Comparison of ENCODE assay signal across 13 mouse cellular contexts in the genomic region with DNA sequence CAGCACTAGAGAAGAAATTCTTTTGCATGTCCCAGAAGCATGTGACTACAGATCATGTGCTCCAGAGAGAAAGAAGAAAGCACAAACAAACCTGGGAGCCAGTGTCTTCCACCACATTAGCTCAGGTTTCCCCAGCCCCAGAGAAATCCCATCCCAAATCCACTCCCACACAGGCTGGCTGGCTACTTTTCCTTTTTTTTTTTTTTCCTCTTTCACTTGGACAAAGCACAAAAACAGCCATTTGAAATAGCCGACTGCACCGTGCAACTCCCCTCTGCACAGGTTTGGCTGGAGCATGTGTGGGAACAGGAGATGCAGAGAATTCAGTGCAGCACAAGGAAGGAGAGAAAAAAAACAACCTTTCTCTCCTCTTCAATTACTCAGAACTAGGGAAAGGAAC.
DNase-seq lines count a peak whose midpoint lies in the region; ATAC-seq lines count a peak whose summit lies in the region.
"Had no signal": no experiment of that assay in that cellular context is flagged by ENCODE, and none has a peak within 500 bp of the region (broad histone marks: within the 10 kb centered on the region; RNA-seq: fewer than 3 reads in every experiment).

No protein-coding gene starts in this region.

- peaks cover 67% of the 10 kb centered on the region for H3K27me3 ChIP-seq in limb, embryonic 13.5 days
- H3K27me3 ChIP-seq in limb, embryonic 10.5 days (ENCODE audit: low read depth, poor library complexity, severe bottlenecking), result peaks cover 38% of the 10 kb centered on the region; the same call in 1 of the 2 replicates
- no peaks in the 10 kb centered on the region for H3K27me3 ChIP-seq in forebrain, embryonic 16.5 days (replicated peaks; ENCODE audit: control insufficient read depth, insufficient read depth, low read length)
- H3K27me3 ChIP-seq in neural tube, embryonic 13.5 days, result peaks cover 5% of the 10 kb centered on the region; the same call in 1 of the 2 replicates
- H3K27me3 ChIP-seq: intestine, embryonic 15.5 days; stomach, embryonic 15.5 days had no signal

- 38% methylated on average over 2 of the region's 2 CpGs for WGBS in limb, embryonic 13.5 days
- 76% methylated on average over 2 of the region's 2 CpGs for WGBS in limb, embryonic 10.5 days
- 4% methylated on average over 2 of the region's 2 CpGs for WGBS in forebrain, embryonic 16.5 days
- 17% methylated on average over 2 of the region's 2 CpGs for WGBS in neural tube, embryonic 13.5 days

- 0 out of 2 replicates have a peak overlapping the region, but pooled peaks have one; percentile 7 for H3K4me2 ChIP-seq in limb, embryonic 13.5 days (replicated peaks)
- no peak overlapping the region for H3K4me2 ChIP-seq in forebrain, embryonic 16.5 days (ENCODE audit: low read length)
- peak overlapping the region; percentile 22; the same call in 1 of the 2 replicates for H3K4me2 ChIP-seq in neural tube, embryonic 13.5 days
- H3K4me2 ChIP-seq: intestine, embryonic 15.5 days; stomach, embryonic 15.5 days had no signal

- DNase-seq in frontal cortex, postnatal 25 days (ENCODE audit: low spot score in 2 of 2), result no peak
- DNase-seq in limb, embryonic 10.5 days (ENCODE audit: low spot score), result no peak
- no peak for DNase-seq in left cerebral cortex, adult 8-10 months (ENCODE audit: low spot score in 2 of 2)
- no peak for DNase-seq in testis, postnatal 10 days (ENCODE audit: low spot score)
- DNase-seq: liver; right cerebral cortex, postnatal 14 days had no signal

- no peak overlapping the region for H3K27ac ChIP-seq in limb, embryonic 13.5 days
- no peak overlapping the region for H3K27ac ChIP-seq in limb, embryonic 10.5 days
- H3K27ac ChIP-seq in forebrain, embryonic 16.5 days (ENCODE audit: low read length), result peak overlapping the region; percentile 63
- H3K27ac ChIP-seq in neural tube, embryonic 13.5 days (replicated peaks), result peak overlapping the region; percentile 79
- H3K27ac ChIP-seq: intestine, embryonic 15.5 days; stomach, embryonic 15.5 days had no signal

- no peak overlapping the region for H3K4me3 ChIP-seq in limb, embryonic 13.5 days
- H3K4me3 ChIP-seq in limb, embryonic 10.5 days, result no peak overlapping the region
- no peak overlapping the region for H3K4me3 ChIP-seq in forebrain, embryonic 16.5 days (replicated peaks; ENCODE audit: low read length)
- H3K4me3 ChIP-seq in neural tube, embryonic 13.5 days, result no peak overlapping the region
- H3K4me3 ChIP-seq: intestine, embryonic 15.5 days; stomach, embryonic 15.5 days had no signal

- no peaks in the 10 kb centered on the region for H3K36me3 ChIP-seq in limb, embryonic 13.5 days
- 0 out of 2 replicates have a peak, but pooled peaks cover 2% of the 10 kb centered on the region for H3K36me3 ChIP-seq in limb, embryonic 10.5 days
- H3K36me3 ChIP-seq in forebrain, embryonic 16.5 days (ENCODE audit: control insufficient read depth, insufficient read depth), result no peaks in the 10 kb centered on the region
- H3K36me3 ChIP-seq in neural tube, embryonic 13.5 days, result no peaks in the 10 kb centered on the region
- H3K36me3 ChIP-seq: G1E; intestine, embryonic 15.5 days; stomach, embryonic 15.5 days had no signal

- peak; percentile 66 for ATAC-seq in frontal cortex, adult (ENCODE audit: low TSS enrichment)
- ATAC-seq in limb, embryonic 13.5 days (ENCODE audit: low FRiP score, low read depth), result 0 out of 2 replicates have a peak, but pooled peaks have one; percentile 33
- ATAC-seq in forebrain, embryonic 16.5 days, result peak; percentile 21; the same call in 1 of the 2 replicates
- ATAC-seq in neural tube, embryonic 13.5 days (ENCODE audit: low read depth), result peak; percentile 49

- H3K4me1 ChIP-seq in limb, embryonic 13.5 days, result peaks cover 31% of the 10 kb centered on the region
- peaks cover 47% of the 10 kb centered on the region for H3K4me1 ChIP-seq in limb, embryonic 10.5 days
- peaks cover 53% of the 10 kb centered on the region for H3K4me1 ChIP-seq in forebrain, embryonic 16.5 days (replicated peaks; ENCODE audit: control insufficient read depth, insufficient read depth, low read length)
- peaks cover 69% of the 10 kb centered on the region for H3K4me1 ChIP-seq in neural tube, embryonic 13.5 days (replicated peaks)

- H3K9me3 ChIP-seq in limb, embryonic 13.5 days, result no peaks in the 10 kb centered on the region
- H3K9me3 ChIP-seq in limb, embryonic 10.5 days (replicated peaks), result no peaks in the 10 kb centered on the region
- H3K9me3 ChIP-seq in forebrain, embryonic 16.5 days (ENCODE audit: control insufficient read depth, low read length), result no peaks in the 10 kb centered on the region
- H3K9me3 ChIP-seq in neural tube, embryonic 13.5 days, result no peaks in the 10 kb centered on the region
- H3K9me3 ChIP-seq: intestine, embryonic 15.5 days; stomach, embryonic 15.5 days had no signal

- H3K9ac ChIP-seq in limb, embryonic 13.5 days, result no peak overlapping the region
- H3K9ac ChIP-seq in forebrain, embryonic 16.5 days (replicated peaks; ENCODE audit: low read depth, low read length), result no peak overlapping the region
- H3K9ac ChIP-seq in neural tube, embryonic 13.5 days, result no peak overlapping the region
- H3K9ac ChIP-seq: intestine, embryonic 15.5 days; stomach, embryonic 15.5 days had no signal

Comparison
In these comparisons a context has a peak if more than half of its experiments do, and no peak if none do; other contexts are left out.
1. H3K27ac ChIP-seq: peak in forebrain, embryonic 16.5 days (single experiment) and neural tube, embryonic 13.5 days (single experiment); none in limb, embryonic 13.5 days (single experiment) and limb, embryonic 10.5 days (single experiment).
2. Peak in every context shown above with its lines, with median percentiles within 50 percentile points of each other: ATAC-seq.